In the genomic region with DNA sequence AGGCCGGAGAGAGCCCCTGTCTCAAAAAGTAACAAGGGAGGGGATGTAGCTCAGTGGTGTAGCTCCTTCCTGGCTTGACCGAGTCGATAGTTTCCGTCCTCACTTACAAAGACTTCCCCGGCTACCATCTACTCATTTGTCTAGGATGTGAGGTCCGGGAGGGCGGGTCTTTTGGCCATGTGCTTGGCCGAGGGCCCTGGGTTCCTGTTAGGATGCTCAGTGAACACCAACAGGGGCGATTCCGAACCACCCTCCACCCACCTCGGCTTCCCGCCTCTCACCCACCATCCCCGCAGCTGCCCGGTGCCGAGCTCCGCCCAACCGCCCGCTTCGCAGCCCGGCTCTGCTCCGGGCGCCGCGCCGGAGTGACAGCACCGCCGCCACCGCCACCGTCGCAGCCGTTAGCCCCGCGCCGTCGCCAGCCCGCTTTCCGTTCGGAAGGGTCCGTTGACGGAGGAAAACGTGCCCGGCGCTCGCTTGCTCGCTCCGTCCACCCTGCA, we compare ENCODE assay signal across 8 mouse cellular contexts. TPM values are rescaled to one million over a fixed set of nuclear protein-coding genes. Genes with fewer than 3 reads are reported as not detected.
DNase-seq lines count a peak whose midpoint lies in the region; ATAC-seq lines count a peak whose summit lies in the region.

Slc2a3 (minus strand) TSS at position 340 of the 500 bp plus-strand sequence.

- ATAC-seq in megakaryocyte progenitor cell, adult 5-6 weeks (replicated peaks; ENCODE audit: poor library complexity): peak; percentile 54

- peak; percentile 62 for DNase-seq in layer of hippocampus, adult 11-12 months (ENCODE audit: low spot score)
- DNase-seq in layer of hippocampus, adult 9-10 months (ENCODE audit: low spot score): no peak
- peak; percentile 64 for DNase-seq in embryo, embryonic 10 days (ENCODE audit: low spot score)
- peak; percentile 58 for DNase-seq in gastrocnemius, postnatal 10 days
- DNase-seq in induced T-regulatory cell, adult 2 months (ENCODE audit: low read depth): peak; percentile 77
- DNase-seq in left cerebral cortex, postnatal 25 days (ENCODE audit: low spot score in 2 of 2): peak; percentile 68 to 70
- DNase-seq in spleen, adult 18-20 months: peak; percentile 44 to 62

- intact Hi-C loops in left cerebral cortex, postnatal 25 days (cut with DNase I): loop anchor here (1.0 to 5.0 kb wide), 4 partner anchors 9 to 71 kb away; partner anchors contain the start of gene Necap1

RNA-seq across cellular contexts. Expression of gene Slc2a3, which starts in this region (rescaled TPM):
- 1 to 10 TPM; 2.2 to 3.8 TPM for total RNA-seq in gastrocnemius, postnatal 10 days (2021)
- 100 to 1,000 TPM; 142 to 156 TPM for total RNA-seq in left cerebral cortex, postnatal 25 days (2021)
- 7.0 and 10.0 TPM in 2 replicates for total RNA-seq in megakaryocyte progenitor cell, adult 5-6 weeks (2015)
- 12.4 and 13.9 TPM in 2 replicates for total RNA-seq in megakaryocyte progenitor cell, adult 5-6 weeks (2017)

Comparison
In these comparisons a context has a peak if more than half of its experiments do, and no peak if none do; other contexts are left out.
1. RNA of gene Slc2a3 (total RNA-seq): 142 to 156 TPM in left cerebral cortex, postnatal 25 days; 7.0 to 13.9 TPM in megakaryocyte progenitor cell, adult 5-6 weeks and 2.2 to 3.8 TPM in gastrocnemius, postnatal 10 days; every median in the first group is over 4 times any median in the second.